Mouse (Mus musculus) liver, adult 2 months (tissue): Measurements from ENCODE around the gene Trabd2b.

Experiments
- CTCF ChIP-seq: fragments of 200-500 bp; IDR thresholded peaks from 2 replicates; pipeline ENCODE4 v1.5.1; 2011; ENCODE audit warnings: low read depth, low read length, control low read depth
- POLR2A ChIP-seq: fragments of 200-500 bp; IDR thresholded peaks from 2 replicates; pipeline ENCODE4 v1.6.1; 2011; ENCODE audit warnings: low read length, control low read depth; ENCODE audit not compliant: insufficient read depth; ENCODE audit errors: extremely low read depth

DNA sequence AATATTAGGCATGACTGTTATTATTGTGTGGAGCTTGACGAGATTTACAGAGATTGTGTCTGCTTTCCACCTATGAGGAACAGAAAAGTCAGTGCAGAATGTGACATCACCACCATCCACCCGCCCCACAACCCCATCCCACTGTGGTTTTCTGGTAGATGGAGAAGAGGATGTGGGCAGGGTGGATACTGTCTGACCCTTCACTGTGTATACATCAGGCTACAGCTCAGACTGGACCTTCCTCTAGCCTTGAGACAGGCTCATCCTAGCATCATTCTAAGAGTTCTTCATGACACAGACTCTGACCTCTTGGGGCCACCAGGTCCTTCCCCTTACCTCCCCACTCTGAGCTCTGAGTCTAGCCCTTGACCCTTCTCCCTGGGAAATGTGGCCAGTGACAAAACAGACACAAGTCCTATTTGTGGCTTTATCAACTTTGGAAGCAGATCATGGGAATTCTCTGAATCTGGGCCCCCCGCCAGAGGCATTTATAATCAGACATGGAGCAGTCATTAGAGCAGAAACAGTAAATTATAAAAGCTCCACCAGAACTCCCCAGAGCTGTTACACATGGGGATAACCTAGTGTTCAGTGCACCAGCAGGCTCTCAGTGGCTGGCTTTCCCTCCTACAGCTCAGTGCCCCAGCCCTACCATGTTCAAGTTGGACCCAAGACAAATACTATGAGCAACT lies 48.1 kb downstream of the Trabd2b start:
- TF ChIP-seq CTCF, result no peak
- no peak for TF ChIP-seq POLR2A
